Mouse (Mus musculus) liver, embryonic 12.5 days (tissue): ENCODE data around the gene Prpsap1. TPM values are rescaled to one million over a fixed set of nuclear protein-coding genes. Genes with fewer than 3 reads are reported as not detected.
"Not testable (repeated sequence)": the region's sequence is repeated elsewhere in the genome, so short reads cannot be mapped to it uniquely, and the experiment has no call there.

ENCODE experiments used
- ATAC-seq: fragments of 200-750 bp; cut with Nextera tagmentation; 2 replicates; pipeline ENCODE4 v1.8.0; 2017; ENCODE audit warnings: moderate number of reproducible peaks, mild to moderate bottlenecking, moderate library complexity
- H3K27ac ChIP-seq: fragments of 300-500 bp; sonication (generic); 2 replicates; pipeline ENCODE4 v1.5.1; 2016; ENCODE audit warnings: mild to moderate bottlenecking
- H3K27me3 ChIP-seq: fragments of 300-500 bp; sonication (generic); replicated peaks from 2 replicates; pipeline ENCODE4 v1.6.1; 2016; ENCODE audit warnings: mild to moderate bottlenecking, moderate library complexity
- H3K36me3 ChIP-seq: fragments of 300-500 bp; sonication (generic); 2 replicates; pipeline ENCODE4 v1.6.1; 2016; ENCODE audit warnings: mild to moderate bottlenecking, moderate library complexity
- H3K4me1 ChIP-seq: fragments of 300-500 bp; sonication (generic); 2 replicates; pipeline ENCODE4 v1.6.1; 2016
- H3K4me2 ChIP-seq: fragments of 300-500 bp; sonication (generic); 2 replicates; pipeline ENCODE4 v1.6.1; 2016; ENCODE audit warnings: mild to moderate bottlenecking, moderate library complexity
- H3K4me3 ChIP-seq: fragments of 300-500 bp; sonication (generic); 2 replicates; pipeline ENCODE4 v1.5.1; 2016; ENCODE audit warnings: mild to moderate bottlenecking, moderate library complexity
- H3K9ac ChIP-seq: fragments of 300-500 bp; sonication (generic); 2 replicates; pipeline ENCODE4 v1.6.1; 2016; ENCODE audit warnings: mild to moderate bottlenecking, moderate library complexity
- H3K9me3 ChIP-seq: fragments of 300-500 bp; sonication (generic); replicated peaks from 2 replicates; pipeline ENCODE4 v1.6.1; 2016; ENCODE audit warnings: mild to moderate bottlenecking, moderate library complexity
- whole genome bisulfite sequencing: fragments of 180-500 bp; shearing (Covaris S2); methylation state at CpG from one replicate; pipeline ENCODE4 v1.1.7; 2016; ENCODE audit not compliant: insufficient replicate concordance; 5-methylcytosine and 5-hydroxymethylcytosine counted together
- polyA plus RNA-seq: library from polyadenylated mRNA; unstranded; fragments of >200 nt; fragmentation: Nextera tagmentation; extraction: Ambion mirVana; gene quantifications from 2 replicates; pipeline ENCODE4 v1.2.1, GENCODE M21; 2016

The Prpsap1 gene
- polyA plus RNA-seq, 1 experiment from 2014 or later = 77.1 TPM

- H3K4me3 ChIP-seq = no peak overlapping the region
- H3K4me2 ChIP-seq = no peak overlapping the region
- peak overlapping the region; percentile 8; the same call in 1 of the 2 replicates for H3K27ac ChIP-seq
These were observed 622 bp upstream of the Prpsap1 start for GRCm38 (mm10) chr11:116494474-116495174.

DNA sequence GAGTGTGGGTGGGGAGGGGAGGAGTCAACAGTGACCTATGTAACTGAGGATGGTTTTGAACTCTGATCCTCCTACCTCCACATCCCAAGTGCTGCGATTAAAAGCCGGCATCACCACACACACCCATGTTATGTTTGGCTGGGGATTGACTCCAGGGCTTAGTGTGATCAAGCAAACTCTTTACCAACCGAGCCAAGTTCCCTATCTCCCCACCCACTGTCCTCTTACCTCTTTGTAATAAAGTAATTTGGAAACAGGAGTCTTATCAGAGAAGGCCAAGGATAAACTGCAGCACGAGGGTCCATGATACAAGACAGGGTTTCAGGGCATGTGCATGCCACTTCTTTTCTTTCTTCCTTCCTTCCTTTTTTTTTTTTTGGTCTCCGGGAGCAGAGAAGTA lies 811 bp downstream of the Prpsap1 start:
- Histone ChIP-seq H3K27me3 (no peaks in the 10 kb centered on the region), H3K9me3 (0 out of 2 replicates have a peak, but pooled peaks cover 6% of the 10 kb centered on the region), H3K4me2 (no peak overlapping the region), H3K36me3 (peaks cover 4% of the 10 kb centered on the region; the same call in 1 of the 2 replicates), H3K4me1 (peaks cover 34% of the 10 kb centered on the region), H3K9ac (no peak overlapping the region), H3K4me3 (no peak overlapping the region), H3K27ac (no peak overlapping the region)
- WGBS = 54% methylated on average over 5 of the region's 5 CpGs
- no peak for ATAC-seq

More at GRCm38 (mm10) chr11:116494474-116495174, 622 bp upstream of the Prpsap1 start:
- Histone ChIP-seq H3K4me1 (peaks cover 29% of the 10 kb centered on the region), H3K27me3 (no peaks in the 10 kb centered on the region), H3K9me3 (no peaks in the 10 kb centered on the region), H3K36me3 (no peaks in the 10 kb centered on the region), H3K9ac (no peak overlapping the region)
- WGBS = 61% methylated on average over 13 of the region's 13 CpGs
- ATAC-seq = no peak

DNA sequence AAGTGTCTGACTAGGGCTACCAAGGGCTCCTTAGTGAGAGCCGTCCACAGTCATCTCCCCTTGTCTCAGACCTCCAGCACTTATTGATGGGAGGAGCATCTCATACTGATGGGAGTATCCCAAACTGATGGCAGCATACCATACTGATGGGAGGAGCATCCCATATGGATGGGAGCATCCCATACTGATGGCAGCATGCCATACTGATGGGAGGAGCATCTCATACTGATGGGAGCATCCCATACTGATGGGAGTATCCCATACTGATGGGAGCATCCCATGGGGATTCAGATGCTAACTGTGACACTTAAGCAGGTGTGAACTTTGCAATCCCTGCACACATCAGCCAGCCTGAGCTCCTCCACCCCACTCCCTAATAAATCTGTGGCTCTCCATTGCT lies 1.5 kb downstream of the Prpsap1 start:
- not testable (repeated sequence) for H3K9ac ChIP-seq, H3K9me3 ChIP-seq, H3K4me2 ChIP-seq, H3K27me3 ChIP-seq, ATAC-seq, H3K4me3 ChIP-seq, H3K27ac ChIP-seq
- 60% methylated on average over 1 of the region's 1 CpGs for WGBS
- Histone ChIP-seq H3K4me1 (peaks cover 34% of the 10 kb centered on the region), H3K36me3 (peaks cover 11% of the 10 kb centered on the region)

GRCm38 (mm10) chr11:116491338-116491737 lies 2.7 kb downstream of the Prpsap1 start:
- no peak overlapping the region for H3K4me3 ChIP-seq
- WGBS = 59% methylated on average over 6 of the region's 6 CpGs
- no peak overlapping the region for H3K9ac ChIP-seq
- H3K9me3 ChIP-seq = 0 out of 2 replicates have a peak, but pooled peaks cover 6% of the 10 kb centered on the region
- H3K27ac ChIP-seq = no peak overlapping the region
- H3K4me2 ChIP-seq = peak overlapping the region; percentile 96
- H3K27me3 ChIP-seq = no peaks in the 10 kb centered on the region
- no peak for ATAC-seq
- H3K36me3 ChIP-seq = peaks cover 22% of the 10 kb centered on the region
- peaks cover 30% of the 10 kb centered on the region for H3K4me1 ChIP-seq

GRCm38 (mm10) chr11:116490232-116491107 lies 3.5 kb downstream of the Prpsap1 start:
- WGBS = under 1% methylated on average over 61 of the region's 62 CpGs
- Histone ChIP-seq H3K4me2 (peak overlapping the region; percentile 96), H3K27ac (peak overlapping the region; percentile 84), H3K9ac (peak overlapping the region; percentile 93), H3K4me3 (peak overlapping the region; percentile 93), H3K36me3 (peaks cover 31% of the 10 kb centered on the region), H3K4me1 (peaks cover 30% of the 10 kb centered on the region), H3K9me3 (0 out of 2 replicates have a peak, but pooled peaks cover 6% of the 10 kb centered on the region), H3K27me3 (no peaks in the 10 kb centered on the region)
- ATAC-seq = peak; percentile 91

DNA sequence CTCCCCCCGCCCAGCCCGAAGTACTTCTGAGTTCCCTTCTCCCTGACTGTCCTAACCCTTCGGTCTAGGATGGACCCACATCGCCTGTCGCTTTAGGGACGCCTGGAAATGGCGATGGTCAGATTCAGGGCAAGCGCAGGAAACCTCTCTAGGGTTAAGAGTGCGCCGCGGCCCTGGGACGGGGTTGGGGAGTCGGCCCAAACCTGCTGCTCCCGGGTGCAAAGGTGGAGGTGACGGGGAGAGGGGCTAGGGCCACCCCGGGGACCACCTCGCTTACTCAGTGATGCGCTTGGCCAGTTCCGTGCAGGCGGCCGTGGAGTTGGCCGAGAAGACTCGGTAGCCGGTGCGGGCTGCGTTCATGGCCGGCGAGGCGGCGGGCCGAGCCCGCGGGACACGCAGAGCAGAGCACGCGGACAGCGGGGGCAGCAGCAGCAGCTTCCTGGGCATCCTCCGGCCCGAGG lies 4.2 kb downstream of the Prpsap1 start:
- peak overlapping the region; percentile 96 for H3K4me2 ChIP-seq
- peak overlapping the region; percentile 93 for H3K9ac ChIP-seq
- peaks cover 30% of the 10 kb centered on the region for H3K4me1 ChIP-seq
- H3K27me3 ChIP-seq = no peaks in the 10 kb centered on the region
- H3K4me3 ChIP-seq = peak overlapping the region; percentile 93
- ATAC-seq = peak; percentile 27
- WGBS = under 1% methylated on average over 29 of the region's 39 CpGs
- H3K36me3 ChIP-seq = peaks cover 38% of the 10 kb centered on the region
- H3K27ac ChIP-seq = peak overlapping the region; percentile 84
- H3K9me3 ChIP-seq = 0 out of 2 replicates have a peak, but pooled peaks cover 6% of the 10 kb centered on the region

GRCm38 (mm10) chr11:116488693-116489375 lies 5.2 kb downstream of the Prpsap1 start:
- Histone ChIP-seq H3K4me3 (peak overlapping the region; percentile 93), H3K4me2 (peak overlapping the region; percentile 96), H3K4me1 (peaks cover 25% of the 10 kb centered on the region), H3K9ac (peak overlapping the region; percentile 93), H3K27me3 (no peaks in the 10 kb centered on the region), H3K36me3 (peaks cover 48% of the 10 kb centered on the region), H3K9me3 (0 out of 2 replicates have a peak, but pooled peaks cover 6% of the 10 kb centered on the region), H3K27ac (no peak overlapping the region)
- no peak for ATAC-seq
- 59% methylated on average over 14 of the region's 14 CpGs for WGBS

DNA sequence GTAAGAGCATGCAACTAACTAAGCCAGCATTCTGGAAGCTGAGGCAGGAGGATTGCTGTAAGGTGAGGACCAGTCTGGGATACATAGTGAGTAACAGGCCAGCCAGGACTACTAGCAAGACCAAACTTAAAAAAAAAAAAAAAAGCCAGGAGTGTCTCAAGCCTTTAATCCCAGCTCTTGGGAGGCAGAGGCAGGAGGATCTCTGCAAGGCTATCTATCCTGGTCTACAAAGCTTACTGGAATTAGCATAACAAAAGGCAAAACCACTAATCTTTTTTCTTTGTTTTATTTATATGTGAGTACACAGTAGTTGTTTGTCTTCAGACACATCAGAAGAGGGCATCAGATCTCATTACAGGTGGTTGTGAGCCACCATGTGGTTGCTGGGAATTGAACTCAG lies 5.8 kb downstream of the Prpsap1 start:
- H3K27me3 ChIP-seq = no peaks in the 10 kb centered on the region
- H3K4me1 ChIP-seq = peaks cover 19% of the 10 kb centered on the region
- 0 out of 2 replicates have a peak, but pooled peaks cover 6% of the 10 kb centered on the region for H3K9me3 ChIP-seq
- H3K9ac ChIP-seq = no peak overlapping the region
- peaks cover 54% of the 10 kb centered on the region for H3K36me3 ChIP-seq
- no peak overlapping the region for H3K4me3 ChIP-seq
- H3K27ac ChIP-seq = no peak overlapping the region
- ATAC-seq = no peak
- H3K4me2 ChIP-seq = no peak overlapping the region

DNA sequence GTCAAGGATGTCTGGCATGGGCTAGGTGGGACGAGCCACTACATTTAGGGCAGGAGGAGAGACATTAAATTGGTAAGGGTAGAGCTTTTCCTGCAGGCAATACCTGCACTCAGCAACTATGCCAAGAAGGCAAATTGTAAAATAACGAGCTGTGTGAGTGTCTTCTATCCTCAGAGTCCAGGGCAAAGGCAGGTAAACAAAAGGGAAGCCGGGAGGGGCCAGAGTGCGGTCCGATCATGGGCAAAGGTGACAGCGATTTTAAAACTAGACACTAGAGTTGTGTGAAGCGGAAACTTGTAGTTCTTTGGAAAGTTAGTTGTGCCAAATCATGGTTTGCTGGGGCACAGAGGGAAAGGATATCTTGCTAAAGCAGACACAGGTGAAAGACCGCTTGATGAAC lies 9.7 kb downstream of the Prpsap1 start:
- Histone ChIP-seq H3K4me3 (no peak overlapping the region), H3K27me3 (no peaks in the 10 kb centered on the region), H3K36me3 (peaks cover 89% of the 10 kb centered on the region), H3K4me2 (no peak overlapping the region), H3K9ac (no peak overlapping the region), H3K27ac (no peak overlapping the region), H3K4me1 (peaks cover 8% of the 10 kb centered on the region), H3K9me3 (0 out of 2 replicates have a peak, but pooled peaks cover 6% of the 10 kb centered on the region)
- no peak for ATAC-seq
- 81% methylated on average over 8 of the region's 8 CpGs for WGBS

DNA sequence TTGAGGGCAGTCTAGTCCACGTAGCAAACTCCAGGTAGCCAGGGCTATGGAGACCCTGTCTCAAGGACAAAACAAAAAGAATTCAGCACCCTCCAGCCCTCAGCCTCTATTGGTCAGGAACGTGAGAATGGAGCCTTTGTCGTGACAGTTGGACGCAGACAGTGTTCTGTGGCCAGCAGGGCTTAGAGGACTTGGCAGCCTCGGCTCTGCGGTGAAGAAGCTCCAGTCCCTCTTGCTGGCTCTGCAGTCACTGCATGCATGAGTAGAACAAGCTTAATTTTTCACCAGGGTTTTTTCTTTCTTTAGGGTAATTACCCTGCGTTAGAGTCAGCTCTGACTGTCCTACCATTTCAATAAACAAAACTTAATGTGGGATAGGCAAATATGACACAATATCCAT lies 12.2 kb downstream of the Prpsap1 start:
- ATAC-seq = no peak
- Histone ChIP-seq H3K4me2 (no peak overlapping the region), H3K4me3 (no peak overlapping the region), H3K9me3 (no peaks in the 10 kb centered on the region), H3K27me3 (no peaks in the 10 kb centered on the region), H3K4me1 (0 out of 2 replicates have a peak, but pooled peaks cover 7% of the 10 kb centered on the region), H3K36me3 (peaks cover 96% of the 10 kb centered on the region), H3K9ac (no peak overlapping the region), H3K27ac (no peak overlapping the region)
- WGBS = 82% methylated on average over 7 of the region's 7 CpGs

- no peak overlapping the region for H3K27ac ChIP-seq
- H3K36me3 ChIP-seq = peaks cover 96% of the 10 kb centered on the region
- no peak overlapping the region for H3K4me3 ChIP-seq
- no peak overlapping the region for H3K4me2 ChIP-seq
- H3K4me1 ChIP-seq = 0 out of 2 replicates have a peak, but pooled peaks cover 7% of the 10 kb centered on the region
- H3K27me3 ChIP-seq = no peaks in the 10 kb centered on the region
- ATAC-seq = no peak
- no peaks in the 10 kb centered on the region for H3K9me3 ChIP-seq
- 81% methylated on average over 8 of the region's 8 CpGs for WGBS
- H3K9ac ChIP-seq = no peak overlapping the region
These were observed 13.0 kb downstream of the Prpsap1 start for GRCm38 (mm10) chr11:116480975-116481374.
